Mouse (Mus musculus) cerebellum, adult 2 months (tissue): ENCODE data around the gene Gdpd5. TPM values are rescaled to one million over a fixed set of nuclear protein-coding genes. Genes with fewer than 3 reads are reported as not detected.

Experiments
- DNase-seq, 2 experiments: peaks; one replicate each; pipeline ENCODE4 v3.0.0; 2021
- H3K27ac ChIP-seq: fragments of 200-500 bp; 2 replicates; pipeline ENCODE4 v1.5.1; 2012; ENCODE audit warnings: low read length, control low read depth, inconsistent platforms; ENCODE audit not compliant: insufficient read depth
- H3K27me3 ChIP-seq: fragments of 200-500 bp; 2 replicates; pipeline ENCODE4 v1.6.1; 2012; ENCODE audit warnings: inconsistent platforms, mild to moderate bottlenecking, low read length, moderate library complexity; ENCODE audit not compliant: control insufficient read depth, insufficient read depth
- H3K4me1 ChIP-seq: fragments of 200-500 bp; 2 replicates; pipeline ENCODE4 v1.6.1; 2011; ENCODE audit warnings: low read length; ENCODE audit not compliant: control insufficient read depth, insufficient read depth
- H3K4me3 ChIP-seq: fragments of 200-500 bp; replicated peaks from 2 replicates; pipeline ENCODE3; 2011; ENCODE audit warnings: mild to moderate bottlenecking, low read depth, low read length, control low read depth; ENCODE audit not compliant: insufficient read depth
- CTCF ChIP-seq: fragments of 200-500 bp; IDR thresholded peaks from 2 replicates; pipeline ENCODE4 v1.5.1; 2011; ENCODE audit warnings: low read depth, mild to moderate bottlenecking, control low read depth, low read length, moderate library complexity, borderline replicate concordance; ENCODE audit not compliant: insufficient read depth
- POLR2A ChIP-seq: fragments of 200-500 bp; IDR thresholded peaks from 2 replicates; pipeline ENCODE4 v1.6.1; 2011; ENCODE audit warnings: low read length, control low read depth, borderline replicate concordance; ENCODE audit not compliant: insufficient read depth
- WGBS: fragments of 180-500 bp; shearing (Covaris S2); methylation state at CpG from one replicate; pipeline ENCODE4 v1.1.7; 2018; 5-methylcytosine and 5-hydroxymethylcytosine counted together
- polyA plus RNA-seq: library from polyadenylated mRNA; depleted of rRNA; stranded (reverse); fragments of >200 nt; gene quantifications from 2 replicates; pipeline ENCODE4 v1.2.3, GENCODE M21; 2012

The Gdpd5 gene
- polyA plus RNA-seq, 1 experiment: 49.4 TPM

- DNase-seq: no peak
- H3K27me3 ChIP-seq: no peaks in the 10 kb centered on the region
- TF ChIP-seq POLR2A: no peak
- TF ChIP-seq CTCF: no peak
- H3K27ac ChIP-seq: no peak overlapping the region
- H3K4me1 ChIP-seq: peaks cover 22% of the 10 kb centered on the region
- no peak overlapping the region for H3K4me3 ChIP-seq
- 81% methylated on average over 18 of the region's 18 CpGs for WGBS
Measured at GRCm38 (mm10) chr7:99471578-99471977, 90.4 kb downstream of the Gdpd5 start.

DNA sequence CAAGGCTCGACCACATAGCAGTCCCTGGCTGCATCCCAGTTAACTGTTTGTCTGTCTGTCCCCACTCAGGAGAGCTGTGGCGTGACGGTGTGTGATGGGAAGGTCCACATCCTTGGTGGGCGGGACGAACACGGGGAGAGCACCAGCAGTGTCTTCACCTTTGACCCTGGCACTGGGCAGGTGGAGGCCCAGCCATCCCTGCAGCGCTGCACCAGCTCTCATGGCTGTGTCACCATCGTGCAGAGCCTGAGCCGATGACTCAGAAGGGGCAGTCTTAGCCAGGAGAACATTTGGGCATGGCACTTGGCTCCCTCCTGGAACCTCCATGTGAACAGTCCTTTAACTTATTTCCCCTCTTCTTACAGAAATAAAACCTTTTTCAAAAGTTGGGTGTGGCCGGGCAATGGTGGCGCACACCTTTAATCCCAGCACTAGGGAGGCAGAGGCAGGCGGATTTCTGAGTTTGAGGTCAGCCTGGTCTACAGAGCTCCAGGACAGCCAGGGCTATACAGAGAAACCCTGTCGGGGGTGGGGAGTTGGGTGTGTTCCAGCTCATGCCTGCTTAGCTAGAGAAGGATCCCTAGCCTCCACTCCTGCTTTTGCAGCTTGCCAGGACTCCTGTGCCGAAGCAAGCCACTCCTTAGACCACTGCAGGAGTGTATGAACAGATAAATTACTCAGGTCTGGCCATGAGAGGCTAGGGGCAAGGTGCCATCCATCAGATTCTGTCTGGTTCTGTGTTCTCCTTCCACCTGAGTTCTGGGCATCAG is 92.6 kb downstream of the Gdpd5 start:
- no peaks in the 10 kb centered on the region for H3K27me3 ChIP-seq
- peak overlapping the region; percentile 26; the same call in 1 of the 2 replicates for H3K27ac ChIP-seq
- H3K4me1 ChIP-seq: peaks cover 15% of the 10 kb centered on the region
- 44% methylated on average over 14 of the region's 14 CpGs for WGBS
- no peak for TF ChIP-seq CTCF
- no peak for TF ChIP-seq POLR2A
- peak; percentile 63 to 74 for DNase-seq
- H3K4me3 ChIP-seq: no peak overlapping the region

GRCm38 (mm10) chr7:99474836-99475561 is 93.8 kb downstream of the Gdpd5 start:
- no peak for DNase-seq
- peaks cover 15% of the 10 kb centered on the region for H3K4me1 ChIP-seq
- no peak overlapping the region for H3K4me3 ChIP-seq
- peak overlapping the region; percentile 12; the same call in 1 of the 2 replicates for H3K27ac ChIP-seq
- 42% methylated on average over 12 of the region's 12 CpGs for WGBS
- no peaks in the 10 kb centered on the region for H3K27me3 ChIP-seq
- TF ChIP-seq POLR2A: no peak

GRCm38 (mm10) chr7:99475562-99475911 is 94.3 kb downstream of the Gdpd5 start:
- TF ChIP-seq POLR2A: no peak
- no peak for TF ChIP-seq CTCF
- no peak overlapping the region for H3K4me3 ChIP-seq
- no peaks in the 10 kb centered on the region for H3K27me3 ChIP-seq
- 91% methylated on average over 2 of the region's 2 CpGs for WGBS
- no peak overlapping the region for H3K27ac ChIP-seq
- no peak for DNase-seq
- H3K4me1 ChIP-seq: peaks cover 15% of the 10 kb centered on the region

GRCm38 (mm10) chr7:99476558-99477114 is 95.4 kb downstream of the Gdpd5 start:
- H3K4me1 ChIP-seq: peaks cover 16% of the 10 kb centered on the region
- H3K27ac ChIP-seq: no peak overlapping the region
- DNase-seq: no peak
- 40% methylated on average over 3 of the region's 3 CpGs for WGBS
- no peaks in the 10 kb centered on the region for H3K27me3 ChIP-seq
- TF ChIP-seq POLR2A (no peak), CTCF (no peak)
- H3K4me3 ChIP-seq: no peak overlapping the region

GRCm38 (mm10) chr7:99477235-99477634 is 96.0 kb downstream of the Gdpd5 start:
- TF ChIP-seq CTCF: no peak
- TF ChIP-seq POLR2A: no peak
- H3K4me1 ChIP-seq: peaks cover 22% of the 10 kb centered on the region
- H3K4me3 ChIP-seq: no peak overlapping the region
- H3K27me3 ChIP-seq: no peaks in the 10 kb centered on the region
- H3K27ac ChIP-seq: no peak overlapping the region
- 88% methylated on average over 5 of the region's 5 CpGs for WGBS
- no peak for DNase-seq

GRCm38 (mm10) chr7:99482637-99483036 is 101.4 kb downstream of the Gdpd5 start:
- WGBS: 1% methylated on average over 6 of the region's 6 CpGs
- Histone ChIP-seq H3K4me3 (peak overlapping the region; percentile 93), H3K27me3 (no peaks in the 10 kb centered on the region), H3K27ac (no peak overlapping the region), H3K4me1 (peaks cover 9% of the 10 kb centered on the region)
- no peak for DNase-seq
- TF ChIP-seq POLR2A: no peak
- no peak for TF ChIP-seq CTCF
